Mouse (Mus musculus): ENCODE data around the gene Rapgef4.
"Not testable (repeated sequence)": the region's sequence is repeated elsewhere in the genome, so short reads cannot be mapped to it uniquely, and the experiment has no call there.

Gene Rapgef4

GRCm38 (mm10) chr2:72117138-72118011 is 136.3 kb downstream of the Rapgef4 start:
- peak in 1 of 2 experiments; percentile 25 for DNase-seq (ENCODE audit: low spot score in 2 of 2)

DNA sequence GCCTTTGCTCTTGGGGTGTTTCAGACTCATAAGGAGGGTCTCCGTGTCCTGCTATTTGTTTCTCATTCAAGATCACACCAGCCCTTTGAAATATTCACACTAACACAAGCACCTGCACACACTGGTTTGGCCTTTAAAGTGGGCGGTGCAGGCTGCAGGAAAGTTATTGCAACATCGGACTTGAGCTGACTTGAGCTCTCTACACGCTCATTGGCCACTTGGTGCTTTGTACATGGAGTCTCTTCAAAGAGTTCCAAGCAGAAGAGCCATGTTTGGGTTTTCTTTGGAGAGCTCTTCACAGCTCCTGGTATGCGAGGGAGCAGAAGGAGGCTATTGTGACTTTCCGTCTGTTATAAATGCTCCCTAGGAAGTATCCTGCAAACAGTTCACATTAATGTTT is 139.2 kb downstream of the Rapgef4 start:
- DNase-seq (ENCODE audit: low spot score in 2 of 2) = no peak

DNA sequence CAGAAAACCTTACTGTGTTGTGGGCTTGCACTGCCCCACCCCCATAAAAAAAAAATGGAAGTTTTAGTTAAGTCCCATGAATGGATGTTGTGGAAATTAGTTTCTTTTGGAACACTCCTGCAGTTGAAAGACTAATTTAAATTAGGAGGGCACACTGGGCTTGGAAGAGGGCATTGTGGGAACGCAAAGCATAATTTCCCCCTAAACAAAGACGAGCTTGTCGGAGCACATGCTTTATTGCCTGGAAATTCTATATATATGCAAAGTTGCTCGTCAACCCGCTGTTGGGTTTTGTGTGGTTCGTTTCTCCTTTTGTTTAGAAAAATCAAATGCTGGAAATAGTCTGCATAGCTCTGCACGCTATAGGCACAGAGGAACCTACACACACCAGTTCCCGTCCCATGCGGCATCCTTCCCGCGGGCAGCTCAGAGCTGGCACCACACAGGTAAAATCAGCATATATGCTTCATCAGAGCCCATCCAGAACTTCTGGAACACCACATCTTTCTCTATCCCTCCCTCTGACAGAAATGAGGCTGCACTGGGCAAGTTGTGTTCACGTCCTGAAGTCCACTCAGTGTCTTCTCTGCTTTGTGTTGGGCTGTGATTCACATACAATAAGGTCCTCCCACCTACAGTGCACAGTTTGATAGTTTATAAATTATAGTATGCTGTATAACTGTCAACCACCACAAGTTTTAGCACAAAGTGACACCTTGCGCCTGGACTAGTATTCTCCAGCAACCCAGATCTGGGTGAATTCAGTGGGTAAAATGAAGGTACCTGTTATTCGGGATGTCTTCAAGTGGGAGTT is 141.6 kb downstream of the Rapgef4 start:
- no peak for DNase-seq (ENCODE audit: low spot score in 2 of 2)

DNA sequence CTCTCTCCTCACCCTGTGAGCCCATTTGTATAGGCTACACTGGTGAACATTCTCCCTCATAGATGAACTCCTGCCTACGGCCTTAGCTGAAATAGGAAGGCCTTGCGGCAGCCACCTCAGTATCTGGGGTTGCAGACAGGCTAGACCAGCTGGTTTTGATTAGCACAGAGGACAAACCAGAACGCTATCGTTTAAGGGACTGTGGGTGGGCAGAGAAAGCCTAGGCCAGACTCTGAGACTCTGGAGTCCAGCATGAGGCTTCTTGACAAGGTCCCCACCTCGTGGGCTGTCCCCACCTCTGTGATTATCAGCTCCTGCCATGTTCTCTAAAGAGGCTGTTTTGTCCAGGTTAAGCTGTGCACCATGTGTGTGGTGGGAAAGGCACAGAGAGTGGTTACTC is 142.8 kb downstream of the Rapgef4 start:
- no peak for DNase-seq (ENCODE audit: low spot score in 2 of 2)

- DNase-seq (ENCODE audit: low spot score in 2 of 2) = no peak
These were observed 144.7 kb downstream of the Rapgef4 start for GRCm38 (mm10) chr2:72125786-72126185.

DNA sequence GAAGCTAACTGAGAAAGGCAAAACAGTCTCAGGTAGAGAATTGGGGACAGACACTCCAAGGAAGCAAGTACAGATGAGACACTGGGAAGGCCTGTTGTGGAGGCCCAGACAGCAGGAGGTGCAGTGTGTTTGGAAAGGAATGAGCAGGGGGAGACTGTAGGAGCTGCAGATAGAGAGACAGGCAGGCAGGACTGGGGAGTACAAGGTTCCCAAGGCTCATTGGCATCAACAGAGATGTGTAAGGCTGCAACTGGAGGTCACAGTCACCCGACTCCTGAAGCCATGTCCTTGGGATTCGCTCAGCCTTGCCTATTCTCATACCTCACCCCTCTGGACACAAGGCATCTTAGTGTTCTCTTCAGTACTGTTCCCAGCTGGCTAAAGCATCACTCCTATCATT is 145.4 kb downstream of the Rapgef4 start:
- DNase-seq (ENCODE audit: low spot score in 2 of 2) = no peak

GRCm38 (mm10) chr2:72129612-72130311 is 148.7 kb downstream of the Rapgef4 start:
- DNase-seq (ENCODE audit: low spot score in 2 of 2) = no peak

- no peak for DNase-seq (ENCODE audit: low spot score in 2 of 2)
These were observed 151.2 kb downstream of the Rapgef4 start for GRCm38 (mm10) chr2:72132222-72132621.

DNA sequence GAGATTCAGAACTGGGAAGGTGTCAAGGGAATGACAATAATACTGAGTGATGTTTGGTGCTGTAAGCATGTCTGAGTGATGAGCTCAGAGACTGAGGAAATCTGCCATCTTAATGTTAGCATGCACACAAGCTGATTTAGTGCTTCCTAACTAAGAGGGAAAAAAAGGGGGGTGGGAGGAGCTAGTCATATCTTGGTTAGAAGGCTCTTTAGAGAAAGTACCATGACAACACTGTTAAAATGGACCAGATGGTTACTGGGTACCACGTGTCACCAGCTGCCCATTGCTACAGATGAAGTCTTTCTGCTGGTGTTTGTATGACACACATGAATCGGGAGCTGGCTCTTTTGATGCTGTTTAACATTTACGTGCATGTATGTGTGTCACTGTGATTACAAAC is 155.0 kb downstream of the Rapgef4 start:
- DNase-seq (ENCODE audit: low spot score in 2 of 2) = no peak

DNA sequence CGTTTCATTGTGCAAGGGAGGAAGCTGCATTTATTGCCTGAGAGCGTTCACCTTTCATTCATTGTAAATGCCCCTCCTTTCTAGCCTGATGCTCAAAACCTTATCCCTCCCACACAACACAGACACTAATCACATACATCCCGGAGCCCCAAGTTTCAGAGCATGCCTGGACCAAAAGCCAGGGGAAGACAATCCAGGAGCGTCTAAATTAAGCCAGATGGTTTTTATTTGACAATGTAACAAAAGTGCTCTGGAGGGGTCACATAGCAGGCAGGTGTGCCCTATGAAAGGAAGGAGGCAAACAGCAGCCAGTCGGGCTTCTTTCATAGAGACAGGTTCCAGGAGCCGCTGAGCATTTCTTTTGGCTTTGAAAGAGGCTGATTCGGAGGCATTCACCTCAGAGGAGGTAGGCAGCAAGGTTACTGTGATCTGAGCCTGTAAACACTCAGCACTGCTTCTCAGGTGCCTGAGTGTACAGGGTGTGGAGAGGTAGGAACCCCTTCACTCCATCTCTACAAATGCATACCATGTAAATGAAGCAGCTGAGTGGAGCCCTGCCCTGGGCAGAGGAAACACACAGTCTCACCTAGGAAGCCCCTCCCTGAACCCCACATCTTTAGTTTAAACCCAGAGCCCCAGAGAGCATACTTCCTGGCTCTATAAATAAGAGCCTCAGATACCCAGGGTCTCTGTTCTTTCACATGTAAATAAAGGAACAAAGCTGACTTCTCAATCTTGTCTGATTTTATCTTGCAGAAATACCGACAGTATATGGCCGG is 155.6 kb downstream of the Rapgef4 start:
- DNase-seq (ENCODE audit: low spot score in 2 of 2) = no peak

DNA sequence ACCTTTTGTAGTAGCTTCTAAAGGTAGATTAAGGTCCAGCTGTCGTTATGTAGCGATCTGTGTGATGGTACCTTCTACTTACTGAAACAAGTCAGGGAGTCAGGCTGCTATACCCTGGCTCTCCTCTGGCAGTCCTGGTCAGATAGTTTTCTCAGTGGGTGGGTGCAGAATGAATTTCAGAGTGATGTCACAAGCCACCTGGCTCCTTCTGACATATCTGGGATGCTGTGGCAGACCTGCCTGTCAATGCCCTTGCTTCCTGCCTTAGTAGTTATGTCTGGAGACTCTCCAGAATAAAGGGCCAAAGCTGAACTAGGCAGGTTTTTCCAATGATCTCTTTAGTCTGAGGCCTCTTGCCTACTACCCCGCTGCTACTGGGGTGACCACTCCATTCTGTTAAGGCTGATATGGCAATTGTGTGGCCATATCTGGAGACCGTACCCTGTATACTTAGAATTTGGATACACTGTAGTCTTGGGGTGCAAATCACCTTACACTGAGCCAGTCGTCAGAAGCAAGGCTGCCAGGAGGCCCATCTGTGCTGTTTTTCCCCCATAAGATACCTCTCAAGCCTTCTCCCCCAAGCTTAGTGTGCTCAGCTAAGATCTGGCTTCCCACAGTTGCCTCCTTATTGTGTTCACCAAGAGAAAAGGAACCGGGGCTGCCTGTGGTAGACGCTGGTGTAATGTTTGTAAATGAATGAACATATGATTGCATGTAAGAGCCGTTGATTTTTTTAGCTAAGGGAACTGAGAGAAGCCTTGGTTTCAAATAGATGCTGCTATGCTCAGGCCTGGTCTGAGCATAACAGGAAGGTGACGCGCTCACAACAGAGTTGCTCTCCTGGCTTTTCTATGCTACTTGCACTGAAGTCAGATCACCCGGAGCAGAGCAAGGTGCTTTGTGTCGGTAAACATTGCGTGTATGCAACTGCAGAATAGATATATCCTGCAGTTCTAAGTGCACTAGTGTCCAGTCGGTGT is 159.1 kb downstream of the Rapgef4 start:
- no peak for DNase-seq (ENCODE audit: low spot score in 2 of 2)

DNA sequence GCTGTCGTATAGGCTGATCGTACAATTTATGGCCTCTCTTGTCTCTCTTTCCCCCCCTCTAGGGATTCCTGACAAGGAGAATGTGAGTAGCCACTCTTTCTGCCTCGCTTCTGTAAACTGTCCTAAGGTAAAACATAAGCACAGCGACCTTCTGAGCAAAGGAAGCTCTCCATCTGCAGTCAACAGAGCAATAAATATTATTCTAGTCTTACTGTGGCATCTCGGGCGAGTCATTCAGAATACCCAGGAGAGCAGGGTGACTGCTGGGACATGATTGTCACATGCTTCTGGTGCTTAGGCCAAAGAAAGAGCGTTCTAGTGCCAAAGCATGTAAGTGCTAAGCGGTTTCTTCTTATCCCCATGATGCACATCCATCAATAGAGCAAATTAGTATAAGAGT is 160.1 kb downstream of the Rapgef4 start:
- DNase-seq (ENCODE audit: low spot score in 2 of 2) = no peak

DNA sequence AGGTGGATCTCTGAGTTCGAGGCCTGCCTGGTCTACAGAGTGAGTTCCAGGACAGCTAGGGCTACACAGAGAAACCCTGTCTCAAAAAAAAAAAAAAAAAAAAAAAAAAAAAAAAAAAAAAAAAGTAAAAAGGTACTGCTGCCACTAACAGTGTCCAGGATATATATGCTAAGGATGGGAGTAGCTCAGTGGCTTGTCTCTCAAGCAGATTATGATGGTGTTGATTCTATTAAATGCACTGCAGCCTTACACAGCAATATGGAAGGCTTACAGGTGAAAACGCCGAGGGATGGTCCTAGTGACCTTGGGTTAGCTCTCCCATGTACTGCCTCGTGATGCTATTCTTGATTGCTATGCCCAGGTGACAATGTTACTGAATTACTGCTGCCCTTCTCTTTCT is 160.7 kb downstream of the Rapgef4 start:
- DNase-seq (ENCODE audit: low spot score in 2 of 2) = not testable (repeated sequence)

DNA sequence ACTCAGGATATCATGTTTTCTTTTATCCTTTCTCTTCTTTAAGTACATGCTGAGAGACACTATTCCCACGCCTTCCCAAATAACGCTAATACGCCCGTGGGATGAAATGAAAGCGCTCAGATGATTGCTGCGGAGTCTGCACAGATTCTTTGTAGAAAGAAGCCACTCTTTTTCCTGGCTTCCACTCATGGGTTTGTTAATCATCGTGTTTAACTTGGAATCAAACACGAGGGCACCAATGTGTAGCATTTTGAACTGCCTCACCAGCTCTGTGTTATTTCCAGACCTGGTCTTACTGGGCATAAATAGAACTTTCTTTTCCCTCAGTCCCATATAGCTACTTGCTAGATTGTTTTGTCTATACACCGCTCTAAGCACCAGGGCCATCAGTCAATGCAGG is 162.4 kb downstream of the Rapgef4 start:
- no peak for DNase-seq (ENCODE audit: low spot score in 2 of 2)

DNA sequence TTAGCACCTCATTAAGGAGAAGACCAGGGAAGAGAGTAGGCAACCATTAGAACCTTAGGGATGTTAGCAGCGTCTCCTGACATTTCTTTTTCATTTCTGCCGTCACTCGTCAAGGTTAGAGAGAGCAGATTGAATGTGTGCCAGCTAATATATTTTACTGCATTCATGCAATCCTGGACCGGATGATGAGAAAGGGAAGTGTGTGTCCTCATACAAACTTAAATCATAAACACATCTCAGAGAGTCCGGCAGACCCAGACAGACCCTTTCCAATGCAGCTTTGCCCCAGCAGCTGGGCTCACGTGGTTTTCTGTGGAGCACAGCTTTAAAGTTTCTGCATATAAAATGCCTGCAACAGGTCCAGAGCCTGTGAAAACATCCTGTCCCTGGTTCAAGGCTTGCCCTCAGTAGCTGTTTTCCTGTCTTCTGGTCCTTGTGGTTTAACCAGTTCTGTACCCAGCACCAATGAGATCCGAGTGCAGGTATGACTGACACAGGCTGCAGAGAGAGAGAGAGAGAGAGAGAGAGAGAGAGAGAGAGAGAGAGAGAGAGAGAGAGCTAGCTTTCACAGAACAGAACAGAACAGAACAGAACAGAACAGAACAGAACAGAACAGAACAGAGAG is 163.6 kb downstream of the Rapgef4 start:
- no peak for DNase-seq (ENCODE audit: low spot score in 2 of 2)

GRCm38 (mm10) chr2:72145281-72145875 is 164.3 kb downstream of the Rapgef4 start:
- no peak for DNase-seq (ENCODE audit: low spot score in 2 of 2)

DNA sequence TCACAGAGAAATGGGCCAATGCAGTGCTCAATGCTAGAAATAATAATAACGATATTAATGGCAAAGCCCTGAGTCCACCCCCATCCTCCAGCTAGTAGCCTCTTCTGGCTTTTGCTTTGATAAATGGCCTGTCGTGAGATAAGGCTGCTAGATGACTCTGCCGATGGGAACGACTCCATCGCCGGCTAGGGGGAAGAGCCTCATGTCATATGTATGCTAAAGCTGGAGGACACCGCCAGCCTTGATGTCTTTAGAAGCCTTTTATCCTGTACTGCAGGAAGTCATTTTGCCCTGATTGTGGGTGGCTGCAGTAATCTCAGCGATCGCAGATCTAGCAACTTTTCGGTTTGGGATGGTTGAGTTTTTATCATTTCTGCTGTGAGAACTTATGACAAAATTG is 165.0 kb downstream of the Rapgef4 start:
- DNase-seq (ENCODE audit: low spot score in 2 of 2) = no peak

DNA sequence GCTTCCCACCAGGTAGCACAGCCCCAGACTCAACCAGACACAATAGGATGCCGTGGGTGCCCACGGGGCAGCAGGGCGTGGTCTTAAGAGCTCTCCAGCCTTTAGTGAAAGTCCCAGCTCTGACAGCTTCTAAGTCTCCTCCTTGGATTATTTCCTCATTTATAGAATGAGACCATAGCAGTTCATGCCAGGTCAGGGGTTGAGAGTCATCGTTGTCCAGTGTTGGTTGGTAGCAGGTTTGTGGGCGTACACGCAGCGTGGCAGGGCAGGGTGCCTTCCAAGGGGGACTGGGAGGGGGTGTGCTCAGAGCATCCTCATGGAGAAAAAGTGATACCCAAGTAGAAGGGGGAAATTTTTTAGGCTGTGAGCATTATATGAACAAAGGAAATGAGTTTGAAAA is 166.2 kb downstream of the Rapgef4 start:
- DNase-seq (ENCODE audit: low spot score in 2 of 2) = no peak

DNA sequence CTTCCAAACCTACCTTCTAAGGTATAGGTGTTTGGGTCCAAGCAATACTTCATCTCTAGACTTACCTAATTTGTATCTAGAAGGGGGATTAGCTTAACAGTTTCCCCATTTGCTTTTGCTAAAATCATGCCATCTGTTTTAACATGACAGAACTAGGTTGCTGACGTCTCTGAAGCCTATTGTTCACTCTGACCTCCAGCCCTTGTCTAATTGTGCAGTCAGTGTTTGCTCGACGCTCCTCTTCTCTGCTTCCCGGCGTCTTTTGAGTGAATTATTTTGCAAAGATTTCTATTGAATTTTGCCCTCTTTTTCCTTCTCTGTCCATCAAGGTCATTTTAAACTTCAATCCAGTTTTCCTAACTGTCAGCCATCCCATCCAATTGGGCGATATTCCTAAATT is 166.7 kb downstream of the Rapgef4 start:
- no peak for DNase-seq (ENCODE audit: low spot score in 2 of 2)

Measured in urinary bladder, postnatal 36 days (tissue).